Mouse (Mus musculus): ENCODE results near the gene Brd3.

Brd3 gene

DNA sequence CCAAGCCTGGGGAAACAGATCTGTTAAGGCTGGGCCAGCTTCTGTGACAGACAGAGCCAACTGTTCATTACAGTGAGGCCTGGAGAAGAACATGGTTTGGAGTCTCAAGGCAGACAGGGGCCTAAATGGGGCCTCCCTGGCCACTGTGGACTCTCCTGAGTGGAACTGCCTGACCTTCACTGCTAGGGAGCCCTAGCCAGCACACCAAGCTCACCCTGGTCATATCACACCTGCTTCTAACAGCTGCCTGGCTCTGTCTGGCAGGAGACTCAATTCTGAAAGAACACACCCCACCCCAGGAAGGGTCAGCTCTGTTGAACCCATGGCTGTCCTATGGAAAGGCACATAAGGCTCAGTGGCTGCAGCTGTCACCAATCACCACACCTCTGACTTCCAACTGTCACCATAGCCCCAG, 36.3 kb downstream of the Brd3 start:
- no peak for DNase-seq (ENCODE audit: low spot score)

DNA sequence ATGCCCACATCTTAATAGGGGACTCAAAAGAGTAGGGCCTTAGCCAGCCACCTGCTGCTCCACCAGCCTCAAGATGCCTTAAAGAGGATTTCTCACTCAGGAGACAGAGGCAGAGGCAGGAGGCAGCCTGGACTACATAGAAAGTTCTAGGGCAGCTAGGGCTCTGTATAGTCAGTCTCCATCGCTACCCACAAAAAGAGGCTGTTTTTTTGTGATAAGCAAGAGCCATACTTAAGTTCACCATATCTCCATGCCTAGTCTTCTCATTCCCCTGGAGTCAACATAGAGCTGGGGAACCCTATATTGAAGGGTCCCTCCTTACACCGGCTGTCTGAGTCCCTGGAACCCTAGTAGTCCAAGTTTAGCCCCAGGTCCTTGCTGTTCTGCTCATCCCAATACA, 36.9 kb downstream of the Brd3 start:
- no peak for DNase-seq (ENCODE audit: low spot score)

DNA sequence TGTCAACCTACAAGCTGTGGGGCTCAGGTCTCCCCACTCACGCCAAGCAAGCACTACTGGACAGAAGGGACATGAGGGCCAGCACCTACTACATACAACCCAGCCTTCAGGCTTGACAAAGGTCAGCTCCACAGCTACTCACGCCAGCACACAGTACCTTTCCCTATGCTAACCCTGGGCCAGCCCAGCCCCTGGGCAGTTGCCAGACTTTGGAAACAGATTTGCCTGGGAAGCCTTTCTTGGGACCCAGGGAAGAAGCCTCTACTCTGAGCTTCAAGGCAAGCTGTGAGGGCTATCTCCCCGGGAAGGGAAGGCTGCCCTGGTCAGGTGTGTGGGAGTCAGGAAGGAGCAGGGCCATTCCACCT, 37.5 kb downstream of the Brd3 start:
- no peak for DNase-seq (ENCODE audit: low spot score)

DNA sequence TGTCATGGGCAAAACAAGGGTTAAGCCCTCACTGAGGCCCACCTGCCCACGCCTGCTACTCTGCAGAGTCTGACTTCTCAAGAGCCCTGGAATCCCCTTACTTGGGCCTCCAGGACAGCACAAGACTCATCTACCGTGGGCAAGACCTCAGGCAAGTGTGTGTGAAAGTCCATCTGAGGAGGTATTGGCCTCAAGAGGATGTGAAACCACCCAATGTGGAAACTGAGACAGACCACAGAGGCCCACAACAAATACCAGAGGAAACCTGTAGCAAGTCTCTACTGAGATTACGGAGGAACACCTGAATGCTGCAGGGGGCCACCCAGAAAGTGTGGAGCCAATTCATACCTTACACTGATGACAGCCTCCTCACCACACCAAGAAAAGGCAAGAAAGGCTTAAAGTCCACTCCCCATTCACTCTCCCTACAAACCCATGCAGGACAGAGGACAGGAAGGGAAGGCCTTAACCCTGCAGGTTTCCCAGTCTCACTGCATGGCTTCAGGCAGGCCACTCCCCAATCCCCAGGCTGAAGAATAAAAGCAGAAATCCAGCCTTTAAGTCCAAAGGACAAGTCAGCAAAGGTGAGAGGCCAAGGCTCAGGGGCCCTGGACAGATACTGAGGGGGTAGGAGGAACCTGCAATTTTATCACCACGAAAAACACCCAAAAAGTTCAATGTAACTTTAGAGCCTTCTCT, 38.0 kb downstream of the Brd3 start:
- DNase-seq (ENCODE audit: low spot score) = no peak

DNA sequence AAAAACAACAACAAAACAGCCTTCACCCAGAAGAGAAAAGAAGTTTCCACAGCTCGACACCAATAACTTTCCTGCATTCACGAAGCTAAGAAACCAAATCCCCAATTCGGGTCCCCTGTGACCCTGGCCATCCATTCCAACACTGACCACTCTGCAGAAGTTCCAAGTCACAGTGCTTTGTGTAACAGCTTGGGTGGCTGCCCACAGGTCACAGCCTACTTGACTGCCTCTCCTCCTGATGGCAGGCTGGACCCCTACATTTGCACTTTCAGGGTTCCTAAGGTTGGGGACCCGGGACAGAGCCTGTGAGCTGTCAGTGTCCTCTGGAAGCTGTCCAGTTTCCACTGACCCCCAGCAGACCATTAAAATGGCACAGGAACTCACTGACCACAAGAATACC, 44.6 kb downstream of the Brd3 start:
- no peak for DNase-seq (ENCODE audit: low spot score)

DNA sequence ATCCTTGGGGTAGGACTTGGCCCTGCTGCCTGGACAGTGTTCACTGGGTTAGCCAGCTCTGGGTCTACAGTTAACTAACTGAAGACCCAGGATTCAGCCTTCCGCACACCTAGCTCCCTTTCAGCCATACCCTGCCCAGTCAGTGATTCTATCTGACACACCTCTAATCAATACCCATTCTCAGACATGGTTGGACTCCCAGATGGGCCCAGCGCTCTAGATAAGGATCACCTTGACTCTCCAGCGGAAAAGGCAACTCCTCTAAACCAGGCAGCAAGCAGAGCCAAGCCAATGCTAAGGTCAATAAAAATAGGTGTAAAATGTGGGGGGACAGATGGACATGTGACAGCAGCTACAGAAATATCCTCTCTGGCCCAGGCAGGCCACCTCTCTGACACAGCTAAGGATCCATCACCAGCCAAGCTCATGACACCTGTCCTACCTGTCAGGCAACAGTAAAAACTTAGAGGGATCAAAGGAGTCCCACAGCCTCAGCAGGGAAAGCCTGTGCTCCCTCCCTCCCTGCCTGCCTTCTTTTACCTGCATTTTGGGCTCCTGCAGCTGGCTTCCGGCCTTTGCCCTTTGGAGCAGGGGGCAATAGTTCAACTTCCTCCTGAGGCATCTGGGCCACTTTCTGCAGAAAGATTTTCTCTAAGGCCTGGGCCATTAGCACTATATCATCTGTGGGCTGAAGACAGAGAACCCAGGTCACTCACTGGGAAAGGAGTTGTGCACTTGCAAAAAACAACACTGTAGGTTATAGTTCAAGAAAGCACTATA, 45.4 kb downstream of the Brd3 start:
- no peak for DNase-seq (ENCODE audit: low spot score)

DNA sequence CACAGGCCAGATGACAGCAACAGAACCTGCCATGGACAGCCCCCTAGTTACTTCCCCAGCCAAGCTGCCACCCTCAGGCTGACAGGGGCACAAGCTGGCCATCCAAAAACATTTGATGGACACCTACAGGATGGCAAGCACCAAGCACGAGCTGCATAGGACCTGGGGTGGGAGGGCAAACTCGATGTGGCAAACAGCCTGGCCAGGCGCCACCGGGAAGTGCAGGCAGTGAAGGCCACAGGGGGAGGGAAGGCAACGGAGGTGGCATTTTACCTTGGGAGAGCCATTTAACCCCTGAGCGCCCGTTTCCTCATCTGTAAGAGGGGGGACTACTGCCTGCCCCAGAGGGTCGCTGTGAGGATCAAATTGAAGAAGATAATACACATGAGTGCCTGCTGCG, 46.8 kb downstream of the Brd3 start:
- DNase-seq (ENCODE audit: low spot score) = no peak

DNA sequence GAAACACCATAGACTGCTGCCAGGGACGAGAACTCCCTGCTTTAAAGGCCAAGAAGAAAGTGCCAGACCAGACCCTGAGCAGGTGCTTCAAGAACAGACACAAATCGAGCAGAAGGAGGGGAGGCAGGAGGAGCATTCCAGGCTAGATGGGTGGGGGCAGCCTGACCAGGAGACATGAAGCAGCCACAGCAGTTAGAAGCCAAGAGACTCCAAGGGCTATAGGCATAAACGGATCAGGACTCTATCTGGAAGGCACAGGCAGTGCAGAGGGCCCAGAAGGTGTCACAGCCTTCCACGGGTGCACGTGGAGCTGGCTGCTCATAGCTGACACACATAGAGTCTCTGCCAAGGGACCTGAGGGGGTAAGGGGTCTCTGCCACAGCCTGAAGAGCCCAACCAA, 47.3 kb downstream of the Brd3 start:
- DNase-seq (ENCODE audit: low spot score) = no peak

DNA sequence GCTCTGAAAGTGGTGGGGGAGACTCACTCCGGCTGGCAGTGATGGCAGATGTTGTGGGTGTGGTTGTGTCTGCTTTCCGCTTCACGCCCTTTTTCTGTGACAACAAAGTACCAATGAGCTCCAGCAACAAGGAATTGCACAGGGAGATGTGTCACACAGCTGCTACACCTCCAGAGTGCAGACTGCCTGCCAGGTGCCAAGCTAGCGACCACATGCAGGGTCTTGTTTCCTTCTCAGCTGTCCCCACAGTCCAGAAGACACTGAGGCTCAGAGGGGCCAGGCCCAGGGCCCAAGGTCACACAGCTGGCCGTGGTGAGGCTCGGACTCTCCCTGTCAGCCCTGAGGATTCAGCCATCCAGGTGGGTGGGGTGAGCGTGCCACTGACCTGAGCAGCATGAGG, 47.7 kb downstream of the Brd3 start:
- no peak for DNase-seq (ENCODE audit: low spot score)

DNA sequence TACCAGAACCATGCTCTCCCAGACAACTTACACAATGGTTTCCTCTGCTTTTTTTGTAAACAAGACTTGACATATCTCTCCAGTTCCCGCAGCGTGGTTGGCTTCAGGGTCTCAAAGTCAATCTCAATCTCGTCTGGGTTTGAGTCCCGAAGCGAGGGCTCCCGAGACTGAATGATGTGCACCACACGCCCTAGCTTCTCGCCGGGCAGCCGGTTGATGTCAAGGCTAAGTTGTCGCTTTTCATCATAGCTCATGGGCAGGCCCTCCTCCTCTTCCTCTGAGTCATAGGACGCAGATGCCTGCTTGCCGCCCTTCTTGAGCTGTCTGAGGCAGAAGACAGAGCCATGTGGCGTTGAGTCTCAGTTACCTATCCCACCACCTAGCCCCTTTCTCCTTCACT, 57.2 kb downstream of the Brd3 start:
- no peak for DNase-seq (ENCODE audit: low spot score)

DNA sequence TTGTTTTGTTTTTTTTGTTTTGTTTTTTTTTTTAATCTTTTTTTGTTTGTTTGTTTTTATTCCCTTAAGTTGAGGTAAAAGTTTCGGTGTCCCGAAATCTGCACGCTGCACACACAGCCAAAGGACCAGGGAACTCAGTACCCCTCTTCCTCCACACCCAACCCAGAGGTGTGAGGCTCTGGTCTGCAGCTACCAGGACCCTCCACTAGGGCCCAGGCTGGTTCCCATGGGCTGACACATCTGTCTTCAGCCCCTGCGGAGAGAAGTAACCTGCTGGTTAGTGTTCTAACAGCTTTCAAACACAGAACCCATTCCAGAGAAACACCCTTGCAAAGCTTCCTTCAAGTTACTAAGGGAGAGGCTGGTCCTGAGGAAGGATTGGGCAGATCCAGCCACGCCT, 59.7 kb downstream of the Brd3 start:
- DNase-seq (ENCODE audit: low spot score) = no peak

DNA sequence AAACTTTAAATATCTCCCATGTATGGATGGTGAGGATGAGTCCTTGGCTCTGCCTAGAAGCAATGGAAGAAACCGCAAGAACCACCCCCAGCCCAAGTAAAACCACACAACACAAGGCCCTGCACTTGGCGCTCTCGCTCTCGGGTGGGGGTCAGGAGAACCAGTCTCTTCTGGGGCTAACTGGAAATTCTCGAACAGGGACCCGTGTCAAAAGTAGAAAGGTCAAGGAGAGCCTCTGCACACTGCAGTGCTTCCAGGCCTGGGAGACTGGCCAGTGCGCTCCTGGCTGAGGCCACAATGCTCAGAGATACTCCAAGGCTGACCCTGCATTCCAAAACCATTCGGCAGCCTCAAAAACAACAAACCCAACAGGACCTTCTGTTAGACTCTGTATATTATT, 60.6 kb downstream of the Brd3 start:
- DNase-seq (ENCODE audit: low spot score) = no peak

DNA sequence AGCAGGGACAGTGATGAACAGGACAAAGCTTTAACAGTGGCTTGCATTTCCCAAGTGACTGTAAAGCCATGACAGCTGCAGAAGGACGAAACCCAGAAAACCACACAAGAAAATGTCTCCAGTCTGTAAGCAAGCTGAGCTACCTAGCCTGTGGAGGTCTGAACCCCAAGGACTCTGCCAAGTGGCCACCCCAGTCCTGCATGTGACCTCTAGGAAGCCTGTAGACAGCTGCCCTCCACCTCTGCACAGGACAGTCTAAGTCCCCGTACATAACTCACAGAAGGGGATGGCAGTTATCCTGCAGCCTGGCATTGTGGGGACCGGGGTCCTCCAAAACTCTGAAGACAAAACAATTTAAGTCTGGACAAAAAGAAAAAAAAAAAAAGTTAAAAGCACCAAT, 61.6 kb downstream of the Brd3 start:
- DNase-seq (ENCODE audit: low spot score) = no peak

DNA sequence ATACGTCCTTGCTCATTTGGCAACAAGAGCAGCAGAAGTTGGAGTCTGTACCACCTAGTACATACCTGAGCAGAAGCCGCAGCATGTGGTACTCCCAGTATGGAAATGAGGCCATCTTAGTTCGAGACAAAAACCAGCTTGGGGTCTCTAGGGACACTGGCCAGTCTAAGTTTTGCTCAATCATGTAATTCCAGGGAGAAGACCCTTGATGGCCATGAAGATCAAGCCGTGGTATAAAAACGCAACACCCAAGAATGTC, 64.1 kb downstream of the Brd3 start:
- no peak for DNase-seq (ENCODE audit: low spot score)

DNA sequence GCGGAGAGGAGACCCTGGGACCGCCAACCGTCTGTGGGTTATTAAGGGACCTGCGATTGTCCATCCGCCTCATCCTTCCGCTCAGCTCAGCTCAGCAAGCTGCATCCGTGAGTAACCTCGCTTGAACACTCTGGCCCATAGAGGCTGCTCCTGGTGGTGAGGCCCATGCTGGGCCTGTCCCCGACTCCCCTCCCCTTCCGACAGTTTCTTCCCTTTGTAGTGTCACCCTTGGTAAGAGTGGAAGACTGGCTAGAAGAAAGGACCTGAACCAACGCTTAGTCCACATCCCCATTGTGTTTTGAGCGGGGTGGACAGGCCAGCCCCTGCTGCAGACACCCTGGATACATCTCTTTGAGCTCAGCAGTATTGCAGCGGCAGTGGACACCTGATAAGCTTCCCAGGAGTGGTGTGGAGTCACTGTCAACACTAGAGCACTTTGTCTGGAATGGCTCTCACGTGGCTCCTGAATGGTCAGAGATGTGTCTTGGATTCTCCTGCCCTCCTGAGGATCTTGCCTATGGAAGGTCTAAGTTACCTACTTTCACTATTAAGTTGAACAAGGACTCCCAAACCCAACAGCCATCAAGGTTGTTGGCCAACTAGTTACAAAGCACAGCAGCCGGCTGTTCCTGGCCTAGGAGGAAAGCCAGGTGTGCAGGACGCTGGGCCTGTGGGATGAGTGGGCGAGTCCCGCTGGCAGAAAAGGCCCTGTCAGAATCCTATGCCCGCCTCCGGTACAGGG, 64.6 kb downstream of the Brd3 start:
- DNase-seq (ENCODE audit: low spot score) = no peak

DNA sequence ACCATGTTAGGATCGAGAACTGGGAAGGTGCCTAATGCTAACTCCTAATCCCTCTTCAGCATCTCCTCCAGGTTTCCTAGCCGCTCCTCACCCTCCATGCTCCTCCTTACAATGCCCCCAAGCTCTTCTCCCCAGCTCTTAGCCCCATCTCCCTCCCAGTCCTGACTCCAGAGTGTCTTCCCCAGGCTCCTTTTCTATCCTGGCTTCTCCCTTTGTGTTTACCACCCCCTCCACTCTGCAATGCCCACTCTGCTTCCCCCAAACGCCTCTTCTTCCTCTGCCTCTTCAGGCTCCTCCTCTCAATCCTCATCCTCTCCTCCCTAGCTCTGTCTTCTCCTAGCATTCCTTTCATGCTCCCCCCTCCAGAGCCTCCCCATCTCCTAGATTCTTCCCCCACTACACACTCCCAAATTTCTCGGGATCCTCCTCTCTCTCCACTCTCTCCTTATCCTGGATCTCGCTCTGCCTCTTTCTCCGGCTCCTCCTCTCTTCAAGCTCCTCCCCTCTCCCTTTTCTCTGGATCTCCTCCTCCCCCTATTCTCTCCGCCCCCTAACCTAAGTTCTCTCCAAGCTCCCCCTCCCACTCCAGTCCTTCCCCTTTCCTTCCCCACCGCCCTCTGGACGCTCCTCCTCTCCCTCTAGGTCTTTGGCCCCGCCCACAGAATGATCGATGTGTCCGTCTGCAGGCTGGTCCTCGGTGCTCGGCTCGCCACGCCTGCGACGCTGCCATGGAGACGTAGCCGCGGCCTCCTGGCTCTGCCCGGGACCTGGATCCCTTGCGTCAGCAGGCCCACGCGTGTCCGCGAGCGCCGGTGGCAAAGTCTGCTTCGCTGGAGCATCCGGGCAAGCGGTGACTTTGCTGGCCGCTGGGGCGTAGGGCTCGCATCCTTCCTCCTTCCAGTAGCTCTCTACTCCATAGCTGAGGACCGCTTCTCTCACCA, 65.4 kb downstream of the Brd3 start, which contains the start of gene Brd3os:
Gene Brd3os, plus strand, starts transcription at position 558 of the 941 bp plus-strand sequence.
- peak; percentile 95 for DNase-seq (ENCODE audit: low spot score)

DNA sequence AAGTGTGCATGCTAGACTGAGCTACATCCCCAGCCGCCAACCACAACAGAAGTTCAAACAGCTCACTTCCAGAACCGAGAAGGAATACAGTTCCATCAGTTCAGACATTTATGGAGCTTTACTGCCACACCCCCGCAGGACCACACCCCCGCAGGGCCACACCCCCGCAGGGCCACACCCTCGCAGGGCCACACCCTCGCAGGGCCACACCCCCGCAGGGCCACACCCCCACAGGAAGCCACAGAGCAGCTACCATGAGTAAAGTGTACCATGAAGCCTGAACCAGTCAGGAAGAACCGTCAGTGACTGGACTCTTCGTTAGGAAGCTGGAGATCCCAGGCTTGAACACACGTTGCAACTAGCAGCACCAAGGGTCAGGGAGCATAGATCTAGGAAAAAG, 69.2 kb downstream of the Brd3 start:
- no peak for DNase-seq (ENCODE audit: low spot score)

DNA sequence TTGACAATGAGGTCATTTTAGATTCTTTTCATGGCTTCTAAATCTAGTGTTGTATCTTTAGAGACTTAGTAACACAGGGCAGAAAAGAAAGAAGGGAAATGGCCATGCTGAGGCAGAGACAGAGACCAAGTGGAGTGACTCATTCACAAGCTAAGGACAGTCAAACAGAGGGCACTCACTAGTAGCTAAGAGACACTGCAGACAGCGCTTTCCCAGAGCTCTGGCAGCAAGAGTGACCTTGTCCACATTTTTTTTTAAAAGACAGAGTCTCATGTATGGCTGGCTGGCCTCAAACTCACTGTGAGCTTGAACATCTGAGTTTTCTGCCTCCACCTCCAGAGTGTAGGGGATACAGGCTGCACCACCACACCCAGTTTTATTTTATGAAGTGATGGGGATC, 69.6 kb downstream of the Brd3 start:
- DNase-seq (ENCODE audit: low spot score) = no peak

DNA sequence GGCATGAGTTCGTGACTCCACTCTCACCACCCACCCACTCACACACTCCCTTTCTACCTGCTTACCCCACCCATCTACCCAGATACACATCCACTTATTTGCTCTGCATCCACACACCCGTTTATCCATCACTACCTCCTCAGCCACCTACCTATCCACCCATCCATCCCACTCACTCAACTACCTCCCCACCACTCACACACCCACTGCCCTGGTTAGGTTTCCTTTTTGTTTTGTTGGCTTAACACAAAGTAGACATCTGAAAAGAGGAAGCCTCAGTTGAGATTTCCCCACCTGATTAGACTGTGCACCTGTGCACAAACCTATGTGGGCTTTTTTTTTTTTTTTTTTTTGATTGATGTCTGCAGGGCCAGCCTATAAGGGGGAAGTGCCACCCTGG, 74.9 kb downstream of the Brd3 start:
- no peak for DNase-seq (ENCODE audit: low spot score)

DNA sequence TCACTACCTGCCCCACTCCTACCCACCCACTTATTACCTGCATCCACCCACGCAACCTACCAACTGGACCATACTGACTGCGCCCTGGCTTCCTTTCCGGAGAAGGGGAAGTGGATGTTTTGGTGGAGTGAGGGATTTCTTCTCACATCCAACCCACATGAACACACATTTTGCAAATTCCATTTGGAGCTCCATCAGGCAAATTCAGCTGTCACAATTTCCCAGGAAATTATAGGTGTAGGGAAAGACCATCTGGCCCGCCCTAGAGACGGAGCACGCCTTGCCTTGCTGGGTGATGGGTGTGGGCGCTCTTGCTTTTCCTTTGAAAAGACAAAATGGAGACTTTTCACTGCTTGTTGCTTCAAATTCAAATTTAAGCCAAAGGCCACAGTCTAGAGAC, 76.8 kb downstream of the Brd3 start:
- no peak for DNase-seq (ENCODE audit: low spot score)

DNA sequence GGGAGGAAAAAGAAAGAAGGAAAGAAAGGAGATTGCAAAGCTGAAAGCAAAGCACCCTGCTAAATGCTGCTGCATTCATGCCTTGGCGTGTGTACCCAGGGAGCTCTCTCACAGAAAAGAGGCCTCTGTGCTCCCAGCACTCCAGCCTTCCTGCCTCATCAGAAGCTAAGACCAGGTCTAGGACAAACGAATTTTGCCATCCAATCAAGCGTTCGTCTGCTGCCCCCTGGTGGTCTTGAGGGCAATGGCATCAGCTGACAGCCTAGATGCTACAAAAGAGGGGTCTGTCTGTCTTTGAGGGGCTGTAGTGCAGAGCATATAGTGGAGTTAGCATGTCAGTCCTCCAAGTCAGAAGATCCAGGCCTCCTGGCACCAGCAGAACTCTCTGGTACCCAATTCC, 79.4 kb downstream of the Brd3 start:
- peak; percentile 81 for DNase-seq (ENCODE audit: low spot score)

DNA sequence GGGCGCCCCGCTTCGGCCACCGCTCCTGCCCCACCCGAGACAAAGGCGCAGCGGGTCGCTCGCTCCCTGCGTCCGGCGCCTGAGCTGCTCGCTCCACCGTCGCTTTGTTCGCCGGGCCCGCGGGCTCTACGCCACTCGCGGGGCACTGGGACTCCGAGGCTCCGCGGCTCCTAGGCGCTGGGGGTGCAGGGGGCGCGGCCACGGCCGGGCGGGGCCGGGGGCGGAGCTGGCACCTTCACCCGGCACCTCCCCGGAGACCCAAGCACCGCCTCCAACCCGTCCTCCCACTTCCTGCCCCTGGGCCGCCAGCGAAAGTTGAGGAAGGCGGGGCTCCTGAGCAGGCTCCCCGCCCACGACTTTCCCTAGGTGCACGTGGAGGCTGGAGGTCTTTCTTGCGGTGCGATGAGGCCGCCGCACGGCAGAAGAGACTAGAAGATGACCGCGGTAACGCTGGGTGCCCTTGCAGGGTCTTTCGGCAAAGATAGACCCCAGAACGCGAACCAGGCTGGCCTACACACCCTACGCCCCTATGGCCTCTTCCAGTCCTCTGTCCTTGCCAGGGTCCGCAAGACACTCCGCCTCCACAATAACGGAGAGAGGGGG, 80.5 kb downstream of the Brd3 start, which contains the start of gene Vav2:
Gene Vav2, minus strand, starts transcription at position 179 of the 603 bp plus-strand sequence.
- peak; percentile 94 for DNase-seq (ENCODE audit: low spot score)
